Mouse (Mus musculus): ENCODE data around the gene Gpr142. TPM values are rescaled to one million over a fixed set of nuclear protein-coding genes. Genes with fewer than 3 reads are reported as not detected.

Gpr142 gene
- polyA plus RNA-seq, 1 experiment from 2014 or later, result not detected

DNA sequence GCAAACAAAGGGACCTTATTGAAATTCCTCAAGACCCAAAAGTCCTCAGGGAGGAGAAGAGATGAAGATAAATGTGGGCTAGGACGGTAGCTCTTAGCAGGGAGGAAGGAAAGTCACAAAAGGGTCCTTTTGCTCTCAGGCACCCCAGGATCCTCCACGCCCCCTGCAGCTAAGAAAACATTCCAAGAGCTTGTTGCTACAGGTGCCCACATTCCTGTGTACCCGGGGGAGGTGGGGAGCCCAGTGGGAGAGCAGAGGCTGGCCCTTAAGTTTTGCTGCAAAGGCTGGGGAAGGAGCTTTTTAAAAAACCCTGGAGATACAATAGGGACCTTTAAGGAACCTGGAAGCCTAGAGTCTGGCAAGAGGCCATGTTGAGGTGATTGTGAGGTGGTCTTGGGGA lies 21.7 kb downstream of the Gpr142 start:
- no peak overlapping the region for H3K9ac ChIP-seq
- no peaks in the 10 kb centered on the region for H3K9me3 ChIP-seq
- H3K4me2 ChIP-seq, result no peak overlapping the region
- no peaks in the 10 kb centered on the region for H3K27me3 ChIP-seq (replicated peaks)
- no peak for ATAC-seq (ENCODE audit: extremely low read depth, insufficient number of reproducible peaks, low FRiP score, low TSS enrichment)
- H3K27ac ChIP-seq (replicated peaks), result no peak overlapping the region
- peaks cover 16% of the 10 kb centered on the region for H3K4me1 ChIP-seq
- 38% methylated on average over 3 of the region's 3 CpGs for WGBS
- H3K36me3 ChIP-seq, result no peaks in the 10 kb centered on the region
- H3K4me3 ChIP-seq, result no peak overlapping the region

DNA sequence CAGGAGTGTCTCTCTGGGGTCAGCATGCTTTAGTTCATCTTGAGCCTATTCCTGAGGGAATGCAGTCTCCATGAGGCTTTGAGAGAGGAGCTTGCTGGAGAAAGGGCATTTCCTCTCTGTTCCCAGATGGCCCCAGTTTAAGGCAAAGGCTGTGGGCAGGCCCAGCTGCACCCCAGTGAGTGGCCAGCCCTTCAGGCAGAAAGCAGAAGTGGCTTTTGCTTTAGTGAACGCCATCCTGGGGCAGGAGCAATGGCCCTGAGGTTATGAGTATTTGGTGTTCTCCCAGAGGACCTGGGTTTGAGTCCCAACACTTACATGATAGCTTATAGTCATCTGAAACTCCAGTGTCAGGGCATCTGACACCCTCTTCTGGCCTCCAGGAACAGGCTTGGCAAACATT lies 22.6 kb downstream of the Gpr142 start:
- Histone ChIP-seq H3K27ac (replicated peaks) (no peak overlapping the region), H3K4me1 (peaks cover 17% of the 10 kb centered on the region), H3K9me3 (no peaks in the 10 kb centered on the region), H3K4me3 (no peak overlapping the region), H3K36me3 (no peaks in the 10 kb centered on the region), H3K4me2 (no peak overlapping the region), H3K9ac (no peak overlapping the region), H3K27me3 (replicated peaks) (no peaks in the 10 kb centered on the region)
- 61% methylated on average over 1 of the region's 1 CpGs for WGBS
- ATAC-seq (ENCODE audit: extremely low read depth, insufficient number of reproducible peaks, low FRiP score, low TSS enrichment), result no peak

DNA sequence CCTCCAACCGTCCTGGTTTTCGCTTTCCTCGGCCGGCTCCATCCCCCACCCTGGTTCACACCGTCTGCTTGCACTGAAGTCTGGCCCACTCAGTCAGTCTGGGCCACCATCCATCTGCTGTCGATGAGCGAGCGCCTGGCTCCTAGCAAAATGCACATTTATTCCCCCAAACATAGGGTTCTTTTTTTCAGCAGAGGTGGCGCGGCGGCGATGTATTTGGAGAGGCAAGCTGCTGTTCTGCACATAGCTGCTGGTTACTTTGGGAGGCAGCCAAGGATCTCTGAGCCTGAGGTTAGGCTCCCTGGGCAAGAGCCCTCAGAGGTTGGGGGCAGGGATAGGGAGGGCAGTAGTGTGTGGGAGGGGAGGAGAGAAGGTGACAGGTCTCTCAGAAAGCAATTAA lies 24.0 kb downstream of the Gpr142 start:
- 42% methylated on average over 12 of the region's 12 CpGs for WGBS

DNA sequence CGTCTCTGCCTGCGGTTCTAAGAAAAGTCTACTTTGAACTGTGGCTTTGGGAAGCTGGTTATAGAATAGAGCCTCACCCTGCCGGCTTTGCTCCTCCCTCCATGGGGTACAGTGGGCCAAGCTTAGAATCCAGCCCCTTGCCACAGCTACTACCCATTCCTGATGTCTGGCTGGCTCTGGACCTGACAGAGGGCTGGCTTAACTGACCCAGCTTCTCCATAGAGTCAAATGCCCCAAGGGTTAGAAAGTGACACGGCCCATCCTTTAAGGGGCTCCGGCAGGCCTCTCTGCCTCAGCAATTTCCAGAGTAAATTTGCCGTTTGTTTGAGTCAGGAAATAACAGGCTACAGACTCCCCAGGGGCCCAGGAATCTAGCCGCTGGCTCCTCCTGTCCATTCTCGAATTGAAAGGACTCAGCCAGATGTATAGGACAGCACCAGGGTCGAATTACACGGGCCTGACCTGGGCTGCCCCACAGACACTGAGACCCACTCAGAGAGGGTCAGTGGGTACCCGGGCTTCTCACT lies 24.5 kb downstream of the Gpr142 start:
- peak overlapping the region; percentile 34 for H3K4me2 ChIP-seq
- H3K9me3 ChIP-seq, result no peaks in the 10 kb centered on the region
- H3K27me3 ChIP-seq (replicated peaks), result no peaks in the 10 kb centered on the region
- no peaks in the 10 kb centered on the region for H3K36me3 ChIP-seq
- peak overlapping the region; percentile 29 for H3K9ac ChIP-seq
- peaks cover 24% of the 10 kb centered on the region for H3K4me1 ChIP-seq
- H3K4me3 ChIP-seq, result no peak overlapping the region
- H3K27ac ChIP-seq (replicated peaks), result peak overlapping the region; percentile 30
- WGBS, result 13% methylated on average over 11 of the region's 11 CpGs
- ATAC-seq (ENCODE audit: extremely low read depth, insufficient number of reproducible peaks, low FRiP score, low TSS enrichment), result no peak

More for the DNA sequence above, 24.0 kb downstream of the Gpr142 start:
- no peak for ATAC-seq (ENCODE audit: extremely low read depth, insufficient number of reproducible peaks, low FRiP score, low TSS enrichment)
- no peaks in the 10 kb centered on the region for H3K27me3 ChIP-seq (replicated peaks)
- H3K36me3 ChIP-seq, result no peaks in the 10 kb centered on the region
- H3K9me3 ChIP-seq, result no peaks in the 10 kb centered on the region
- peak overlapping the region; percentile 30 for H3K27ac ChIP-seq (replicated peaks)
- H3K4me3 ChIP-seq, result no peak overlapping the region
- H3K9ac ChIP-seq, result peak overlapping the region; percentile 29
- H3K4me2 ChIP-seq, result peak overlapping the region; percentile 34
- peaks cover 24% of the 10 kb centered on the region for H3K4me1 ChIP-seq

DNA sequence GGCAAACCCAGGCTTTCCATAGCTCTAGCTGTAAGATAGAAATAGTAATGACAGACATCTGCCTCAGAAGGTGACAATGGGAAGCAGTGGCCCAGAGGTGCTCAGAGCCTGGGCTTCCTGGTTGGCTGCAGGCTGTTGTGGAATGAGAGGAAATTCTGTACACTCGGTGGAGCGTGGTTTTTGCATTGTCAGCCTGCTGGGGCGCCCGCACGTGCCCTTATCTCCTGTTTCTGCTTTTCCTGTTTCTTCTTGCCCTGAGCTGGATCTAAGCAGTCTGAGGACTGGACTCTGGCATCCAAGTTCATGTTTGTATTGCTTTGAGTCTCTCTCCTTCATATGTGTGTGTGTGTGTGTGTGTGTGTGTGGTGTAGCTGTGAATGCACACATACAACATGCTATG lies 28.0 kb downstream of the Gpr142 start:
- H3K4me1 ChIP-seq, result peaks cover 48% of the 10 kb centered on the region

DNA sequence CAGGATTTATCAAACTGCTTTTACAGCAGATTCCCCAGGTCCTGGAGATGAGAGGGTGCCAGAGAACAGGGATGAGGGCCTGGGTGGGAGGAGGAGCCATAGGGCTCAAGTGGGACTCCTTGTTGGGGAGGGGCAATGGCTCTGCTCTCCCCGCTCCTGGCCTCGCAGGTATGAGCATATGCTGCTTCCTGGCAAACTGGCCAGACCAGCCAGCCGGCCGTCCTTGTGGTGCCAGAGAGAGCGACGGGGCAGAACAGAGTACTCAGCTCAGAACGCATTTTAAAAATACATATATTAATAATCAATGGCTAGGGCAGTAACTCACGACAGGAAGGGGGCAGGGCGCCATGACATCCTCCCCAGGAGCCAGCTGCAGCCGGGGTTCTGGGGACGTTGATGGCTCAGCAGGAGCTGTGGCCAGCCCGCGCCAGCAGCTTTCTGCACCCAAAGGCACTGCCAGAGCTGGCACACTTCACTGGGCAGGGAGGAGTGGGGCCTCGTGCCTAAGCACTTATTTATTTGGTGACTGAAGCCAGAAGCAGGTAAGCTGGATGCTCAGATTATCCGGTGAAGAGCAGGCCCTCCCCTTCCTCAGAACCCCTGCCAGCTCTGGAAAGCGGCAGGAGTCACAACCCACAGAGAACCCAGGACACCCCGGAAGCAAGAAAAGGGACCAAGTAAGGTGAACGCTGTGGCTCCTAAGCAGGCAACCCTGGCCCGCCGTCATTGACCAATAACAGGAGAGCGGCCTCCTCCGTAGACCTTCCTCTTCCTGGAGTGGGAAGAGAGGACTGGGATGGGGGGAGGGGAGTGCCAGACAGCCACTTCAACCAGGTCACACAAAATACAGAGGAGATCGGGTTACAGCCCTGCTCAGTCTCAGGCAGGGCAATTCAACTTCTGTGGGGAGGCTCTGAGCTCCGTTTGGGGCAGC lies 31.0 kb downstream of the Gpr142 start:
- ATAC-seq (ENCODE audit: extremely low read depth, insufficient number of reproducible peaks, low FRiP score, low TSS enrichment), result peak; percentile 83; the same call in 1 of the 2 replicates
- Histone ChIP-seq H3K27me3 (replicated peaks) (no peaks in the 10 kb centered on the region), H3K27ac (replicated peaks) (peak overlapping the region; percentile 95), H3K9ac (peak overlapping the region; percentile 76), H3K4me2 (peak overlapping the region; percentile 74), H3K9me3 (no peaks in the 10 kb centered on the region), H3K4me1 (peaks cover 53% of the 10 kb centered on the region), H3K36me3 (no peaks in the 10 kb centered on the region), H3K4me3 (peak overlapping the region; percentile 46)
- 5% methylated on average over 24 of the region's 24 CpGs for WGBS

More for the DNA sequence above, 28.0 kb downstream of the Gpr142 start:
- Histone ChIP-seq H3K4me2 (no peak overlapping the region), H3K36me3 (no peaks in the 10 kb centered on the region), H3K4me3 (no peak overlapping the region), H3K27ac (replicated peaks) (peak overlapping the region; percentile 65), H3K27me3 (replicated peaks) (no peaks in the 10 kb centered on the region), H3K9ac (no peak overlapping the region), H3K9me3 (no peaks in the 10 kb centered on the region)
- ATAC-seq (ENCODE audit: extremely low read depth, insufficient number of reproducible peaks, low FRiP score, low TSS enrichment), result no peak
- 16% methylated on average over 5 of the region's 5 CpGs for WGBS

DNA sequence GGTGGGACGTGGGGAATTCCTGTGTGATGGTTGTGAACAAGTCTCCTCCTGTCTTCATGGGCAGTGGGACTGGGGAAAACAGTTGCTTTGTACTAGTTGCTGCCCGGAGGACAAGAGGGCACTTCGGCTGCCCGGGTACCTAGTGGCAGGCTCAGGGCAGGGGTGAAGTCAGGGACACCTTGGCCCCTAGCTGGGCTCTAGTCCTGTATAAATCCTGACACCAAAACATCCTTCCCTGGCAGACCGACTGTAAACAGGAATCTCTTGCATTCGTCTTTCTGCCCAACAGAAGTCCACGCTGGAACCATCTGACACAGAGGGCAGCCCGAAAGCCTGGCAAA lies 31.7 kb downstream of the Gpr142 start:
- peak overlapping the region; percentile 95 for H3K27ac ChIP-seq (replicated peaks)
- no peaks in the 10 kb centered on the region for H3K36me3 ChIP-seq
- no peak for ATAC-seq (ENCODE audit: extremely low read depth, insufficient number of reproducible peaks, low FRiP score, low TSS enrichment)
- 13% methylated on average over 8 of the region's 8 CpGs for WGBS
- H3K27me3 ChIP-seq (replicated peaks), result no peaks in the 10 kb centered on the region
- H3K4me2 ChIP-seq, result peak overlapping the region; percentile 74
- H3K4me1 ChIP-seq, result peaks cover 53% of the 10 kb centered on the region
- H3K9ac ChIP-seq, result peak overlapping the region; percentile 76
- H3K4me3 ChIP-seq, result peak overlapping the region; percentile 46
- no peaks in the 10 kb centered on the region for H3K9me3 ChIP-seq

DNA sequence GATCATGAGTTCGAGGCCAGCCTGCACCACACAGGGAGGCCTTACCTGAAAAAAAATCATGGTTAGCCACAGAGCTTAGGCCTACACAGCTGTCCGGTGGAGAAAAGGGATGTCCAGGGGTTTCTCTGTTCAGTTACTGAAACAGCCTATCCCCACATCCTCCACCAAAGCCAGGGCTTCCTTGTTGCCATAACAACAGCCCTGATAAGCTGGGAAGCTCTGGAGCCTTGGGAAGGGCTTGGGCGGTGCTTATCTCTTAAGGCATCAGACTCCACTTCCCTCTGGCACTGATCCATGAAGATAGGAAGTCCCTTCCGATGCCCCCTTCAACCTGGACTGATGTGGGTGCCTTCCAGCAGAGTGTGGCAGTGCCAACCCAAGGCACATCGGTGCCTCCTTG lies 34.4 kb downstream of the Gpr142 start:
- Histone ChIP-seq H3K27me3 (replicated peaks) (no peaks in the 10 kb centered on the region), H3K4me3 (no peak overlapping the region), H3K9me3 (no peaks in the 10 kb centered on the region), H3K4me1 (peaks cover 54% of the 10 kb centered on the region), H3K36me3 (no peaks in the 10 kb centered on the region), H3K27ac (replicated peaks) (no peak overlapping the region), H3K9ac (no peak overlapping the region), H3K4me2 (no peak overlapping the region)
- WGBS, result 38% methylated on average over 5 of the region's 5 CpGs
- no peak for ATAC-seq (ENCODE audit: extremely low read depth, insufficient number of reproducible peaks, low FRiP score, low TSS enrichment)

GRCm38 (mm10) chr11:114843818-114844463 lies 45.2 kb downstream of the Gpr142 start:
- WGBS, result 7% methylated on average over 8 of the region's 8 CpGs
- H3K27me3 ChIP-seq (replicated peaks), result peaks cover 4% of the 10 kb centered on the region
- H3K4me3 ChIP-seq, result no peak overlapping the region
- H3K27ac ChIP-seq (replicated peaks), result peak overlapping the region; percentile 88
- peaks cover 5% of the 10 kb centered on the region; the same call in 1 of the 2 replicates for H3K9me3 ChIP-seq
- H3K9ac ChIP-seq, result peak overlapping the region; percentile 35
- peak; percentile 53; the same call in 1 of the 2 replicates for ATAC-seq (ENCODE audit: extremely low read depth, insufficient number of reproducible peaks, low FRiP score, low TSS enrichment)
- no peaks in the 10 kb centered on the region for H3K36me3 ChIP-seq
- peaks cover 20% of the 10 kb centered on the region for H3K4me1 ChIP-seq
- peak overlapping the region; percentile 44 for H3K4me2 ChIP-seq

DNA sequence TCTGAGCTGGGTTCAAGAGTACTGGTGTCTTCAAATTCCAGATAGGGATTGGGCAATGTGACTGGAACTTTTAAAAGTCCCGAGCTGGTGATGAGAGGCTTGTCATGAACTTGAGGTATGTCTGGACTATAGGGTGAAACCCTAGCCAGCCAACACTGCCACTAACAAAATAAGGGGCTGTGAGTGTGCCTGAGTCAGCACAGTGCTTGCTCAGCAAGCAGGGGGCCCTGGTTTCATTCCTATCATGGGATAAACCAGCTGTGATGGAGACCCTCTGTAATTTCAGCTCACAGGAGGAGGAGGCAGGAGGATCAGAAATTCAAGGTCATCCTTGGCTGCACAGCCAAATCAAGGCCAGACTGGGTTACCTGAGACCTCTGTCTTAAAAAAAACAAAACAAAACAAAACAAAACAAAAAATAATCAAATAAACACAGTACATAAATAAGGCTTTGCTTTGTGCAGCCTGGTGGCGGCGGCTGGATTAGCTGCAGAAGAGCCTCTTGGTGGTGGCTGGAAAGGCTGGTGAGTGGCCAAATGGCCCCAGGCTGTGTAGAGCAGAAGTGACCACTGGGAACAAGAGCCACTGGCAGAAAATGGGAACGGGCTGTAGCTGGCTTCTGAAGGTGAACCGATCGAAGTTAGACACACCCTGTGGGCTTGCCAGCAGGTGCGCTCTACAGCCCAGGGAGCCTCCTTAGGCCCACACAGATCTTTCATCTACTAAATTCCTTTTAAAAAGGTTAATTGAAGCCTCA lies 45.9 kb downstream of the Gpr142 start:
- Histone ChIP-seq H3K9ac (peak overlapping the region; percentile 21; the same call in 1 of the 2 replicates), H3K9me3 (peaks cover 5% of the 10 kb centered on the region; the same call in 1 of the 2 replicates), H3K4me1 (peaks cover 22% of the 10 kb centered on the region), H3K27me3 (replicated peaks) (peaks cover 10% of the 10 kb centered on the region), H3K4me2 (peak overlapping the region; percentile 44; the same call in 1 of the 2 replicates), H3K36me3 (no peaks in the 10 kb centered on the region), H3K27ac (replicated peaks) (peak overlapping the region; percentile 88), H3K4me3 (no peak overlapping the region)
- whole genome bisulfite sequencing, result 73% methylated on average over 7 of the region's 7 CpGs
- ATAC-seq (ENCODE audit: extremely low read depth, insufficient number of reproducible peaks, low FRiP score, low TSS enrichment), result no peak

DNA sequence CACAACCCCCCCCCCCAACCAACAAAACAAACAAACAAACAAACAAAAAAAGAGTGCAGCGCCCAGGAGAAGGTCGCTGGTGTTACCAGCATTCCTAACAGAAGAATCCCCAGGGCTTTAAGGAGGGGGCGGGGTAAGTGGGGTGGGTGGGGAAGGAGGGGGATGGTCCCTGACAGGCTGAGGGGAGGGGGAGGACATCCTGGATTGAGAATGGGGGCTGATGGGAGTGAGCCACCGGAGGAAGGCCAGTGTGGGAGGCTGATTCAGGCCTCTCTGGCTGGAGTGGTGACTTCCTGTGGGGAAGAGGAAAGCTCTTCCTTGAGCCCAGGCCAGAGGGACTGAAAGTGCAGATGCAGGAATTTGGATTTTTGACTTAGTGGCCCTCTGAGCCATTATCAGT lies 47.6 kb downstream of the Gpr142 start:
- ATAC-seq (ENCODE audit: extremely low read depth, insufficient number of reproducible peaks, low FRiP score, low TSS enrichment), result no peak
- H3K4me3 ChIP-seq, result no peak overlapping the region
- 64% methylated on average over 4 of the region's 4 CpGs for WGBS
- H3K27ac ChIP-seq (replicated peaks), result no peak overlapping the region
- peaks cover 3% of the 10 kb centered on the region; the same call in 1 of the 2 replicates for H3K9me3 ChIP-seq
- no peaks in the 10 kb centered on the region for H3K36me3 ChIP-seq
- peaks cover 33% of the 10 kb centered on the region for H3K4me1 ChIP-seq
- H3K27me3 ChIP-seq (replicated peaks), result peaks cover 14% of the 10 kb centered on the region
- no peak overlapping the region for H3K4me2 ChIP-seq
- no peak overlapping the region for H3K9ac ChIP-seq

Data from heart, embryonic 13.5 days (tissue).